Mouse (Mus musculus): ENCODE measurements around the gene Ccdc137. TPM values are rescaled to one million over a fixed set of nuclear protein-coding genes. Genes with fewer than 3 reads are reported as not detected.

Ccdc137 gene
- total and polyA plus RNA-seq, 3 experiments: 32.4 to 44.7 (median 42.8) TPM

DNA sequence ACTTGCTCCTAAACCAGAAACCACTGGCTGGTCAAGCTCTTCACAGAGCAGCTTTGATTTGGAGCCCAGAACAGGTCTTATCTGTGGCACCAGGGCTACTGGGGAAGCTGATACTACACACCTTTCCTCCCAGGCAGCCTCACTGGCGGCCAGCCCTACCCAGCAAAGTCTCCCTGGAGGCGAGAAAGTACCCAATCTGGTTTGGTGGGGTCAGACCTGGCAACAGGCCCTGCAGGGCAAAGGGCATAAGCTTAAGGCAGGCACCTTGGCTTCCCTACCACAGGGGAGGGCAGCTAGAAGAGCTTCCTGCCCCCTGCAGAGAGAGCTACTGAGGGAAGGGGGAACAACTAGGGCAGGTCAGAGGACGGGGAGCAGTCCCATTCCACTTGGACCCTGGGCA lies 42.4 kb downstream of the Ccdc137 start:
- DNase-seq (ENCODE audit: low spot score) (no peak), ATAC-seq (ENCODE audit: extremely low read depth, insufficient number of reproducible peaks, low FRiP score, poor library complexity, severe bottlenecking) (no peak)
- H3K27me3 ChIP-seq (ENCODE audit: insufficient read depth, low read length): peaks cover 21% of the 10 kb centered on the region
- TF ChIP-seq CTCF (IDR thresholded peaks at IDR 0.05; ENCODE audit: low read depth, low read length) (no peak), GATA2 (IDR thresholded peaks at IDR 0.05; ENCODE audit: borderline replicate concordance, low read depth, low read length) (no peak), TAL1 (conservative IDR thresholded peaks at IDR 0.05; ENCODE audit: low read depth, low read length) (no peak), POLR2AphosphoS5 (IDR thresholded peaks at IDR 0.05; ENCODE audit: insufficient replicate concordance, low read depth, low read length) (no peak), GATA1 (IDR thresholded peaks at IDR 0.05; ENCODE audit: borderline replicate concordance, low read length) (no peak)
- peaks cover 46% of the 10 kb centered on the region for H3K36me3 ChIP-seq (replicated peaks)
- no peak overlapping the region for H3K4me3 ChIP-seq (ENCODE audit: low read depth, low read length)
- H3K9me3 ChIP-seq (replicated peaks): no peaks in the 10 kb centered on the region
- peaks cover 14% of the 10 kb centered on the region for H3K4me1 ChIP-seq (ENCODE audit: insufficient read depth, low read depth, low read length)

DNA sequence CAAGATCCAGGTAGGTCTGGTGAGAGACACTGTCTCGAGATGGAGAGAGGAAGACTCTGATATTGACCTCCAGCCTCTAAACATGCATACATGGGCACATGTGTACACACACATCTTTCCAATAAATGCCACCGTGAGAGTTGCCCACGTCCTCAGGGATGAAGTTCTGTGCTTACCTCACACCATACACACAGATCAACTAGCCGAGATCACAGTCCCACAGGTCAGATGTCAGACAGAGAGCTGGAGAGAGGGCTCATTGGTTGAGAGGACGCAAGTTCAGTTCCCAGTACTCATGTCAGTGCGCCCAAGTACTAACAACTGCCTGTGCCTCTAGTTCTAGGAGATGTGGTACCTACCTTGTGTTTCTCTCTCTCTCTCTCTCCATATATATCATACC lies 43.1 kb downstream of the Ccdc137 start:
- no peak for DNase-seq (ENCODE audit: low spot score)
- ATAC-seq (ENCODE audit: extremely low read depth, insufficient number of reproducible peaks, low FRiP score, poor library complexity, severe bottlenecking): no peak
- Histone ChIP-seq H3K4me1 (ENCODE audit: insufficient read depth, low read depth, low read length) (peaks cover 14% of the 10 kb centered on the region), H3K27me3 (ENCODE audit: insufficient read depth, low read length) (peaks cover 22% of the 10 kb centered on the region), H3K36me3 (replicated peaks) (peaks cover 40% of the 10 kb centered on the region), H3K4me3 (ENCODE audit: low read depth, low read length) (no peak overlapping the region), H3K9me3 (replicated peaks) (no peaks in the 10 kb centered on the region)
- TF ChIP-seq POLR2AphosphoS5 (IDR thresholded peaks at IDR 0.05; ENCODE audit: insufficient replicate concordance, low read depth, low read length): 0 out of 2 replicates have a peak, but pooled peaks have one; percentile 55
- TF ChIP-seq TAL1 (conservative IDR thresholded peaks at IDR 0.05; ENCODE audit: low read depth, low read length): no peak

DNA sequence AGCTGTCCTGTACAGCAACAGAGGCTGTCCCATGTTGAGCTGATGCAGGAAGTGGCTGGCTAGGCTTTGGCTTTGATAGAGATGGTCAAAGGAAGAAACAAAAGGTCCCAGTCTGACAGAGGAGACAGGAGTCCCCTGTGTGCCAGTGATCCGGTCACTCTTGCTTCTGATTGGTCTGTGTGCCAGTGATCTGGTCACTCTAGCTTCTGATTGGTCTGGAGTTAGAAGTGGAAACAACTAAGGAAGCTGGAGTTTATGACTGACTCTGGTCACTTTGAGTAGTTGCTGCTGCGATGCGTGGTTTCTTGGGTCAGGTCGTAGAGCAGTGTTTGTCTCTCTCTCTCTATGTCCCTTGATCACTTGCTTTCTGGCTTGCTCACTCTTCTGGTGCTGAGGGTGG lies 43.8 kb downstream of the Ccdc137 start:
- H3K27me3 ChIP-seq (ENCODE audit: insufficient read depth, low read length): peaks cover 24% of the 10 kb centered on the region
- ATAC-seq (ENCODE audit: extremely low read depth, insufficient number of reproducible peaks, low FRiP score, poor library complexity, severe bottlenecking): no peak
- no peaks in the 10 kb centered on the region for H3K9me3 ChIP-seq (replicated peaks)
- no peak overlapping the region for H3K4me3 ChIP-seq (ENCODE audit: low read depth, low read length)
- peaks cover 33% of the 10 kb centered on the region for H3K36me3 ChIP-seq (replicated peaks)
- no peak for TF ChIP-seq GATA1 (IDR thresholded peaks at IDR 0.05; ENCODE audit: borderline replicate concordance, low read length)
- TF ChIP-seq TAL1 (conservative IDR thresholded peaks at IDR 0.05; ENCODE audit: low read depth, low read length): no peak
- TF ChIP-seq CTCF (IDR thresholded peaks at IDR 0.05; ENCODE audit: low read depth, low read length): no peak
- TF ChIP-seq GATA2 (IDR thresholded peaks at IDR 0.05; ENCODE audit: borderline replicate concordance, low read depth, low read length): no peak
- peaks cover 15% of the 10 kb centered on the region for H3K4me1 ChIP-seq (ENCODE audit: insufficient read depth, low read depth, low read length)
- no peak for DNase-seq (ENCODE audit: low spot score)

DNA sequence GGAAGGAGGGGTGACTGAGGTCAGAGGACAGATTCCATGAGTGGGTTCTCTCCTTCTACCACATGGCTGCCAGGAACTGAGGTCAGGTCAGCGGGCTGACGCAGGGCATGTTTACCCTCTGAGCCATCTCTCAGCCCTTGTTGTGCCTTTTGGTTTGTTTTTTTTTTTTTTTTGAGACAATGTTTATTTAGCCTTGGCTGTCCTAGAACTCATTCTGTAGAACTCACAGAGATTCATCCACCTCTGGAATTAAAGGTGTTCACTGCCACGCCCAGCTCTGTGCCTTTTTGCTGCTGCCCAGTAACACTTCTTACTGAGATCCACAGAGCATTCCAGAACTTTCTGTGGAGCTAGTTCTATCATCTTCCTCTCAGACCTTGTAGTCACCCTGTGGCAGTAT lies 47.7 kb downstream of the Ccdc137 start:
- Histone ChIP-seq H3K9me3 (replicated peaks) (no peaks in the 10 kb centered on the region), H3K4me1 (ENCODE audit: insufficient read depth, low read depth, low read length) (peaks cover 37% of the 10 kb centered on the region)
- TF ChIP-seq POLR2AphosphoS5 (IDR thresholded peaks at IDR 0.05; ENCODE audit: insufficient replicate concordance, low read depth, low read length): no peak
- no peak for TF ChIP-seq GATA2 (IDR thresholded peaks at IDR 0.05; ENCODE audit: borderline replicate concordance, low read depth, low read length)
- TF ChIP-seq CTCF (IDR thresholded peaks at IDR 0.05; ENCODE audit: low read depth, low read length): no peak
- no peak for TF ChIP-seq TAL1 (conservative IDR thresholded peaks at IDR 0.05; ENCODE audit: low read depth, low read length)
- no peak for TF ChIP-seq GATA1 (IDR thresholded peaks at IDR 0.05; ENCODE audit: borderline replicate concordance, low read length)

DNA sequence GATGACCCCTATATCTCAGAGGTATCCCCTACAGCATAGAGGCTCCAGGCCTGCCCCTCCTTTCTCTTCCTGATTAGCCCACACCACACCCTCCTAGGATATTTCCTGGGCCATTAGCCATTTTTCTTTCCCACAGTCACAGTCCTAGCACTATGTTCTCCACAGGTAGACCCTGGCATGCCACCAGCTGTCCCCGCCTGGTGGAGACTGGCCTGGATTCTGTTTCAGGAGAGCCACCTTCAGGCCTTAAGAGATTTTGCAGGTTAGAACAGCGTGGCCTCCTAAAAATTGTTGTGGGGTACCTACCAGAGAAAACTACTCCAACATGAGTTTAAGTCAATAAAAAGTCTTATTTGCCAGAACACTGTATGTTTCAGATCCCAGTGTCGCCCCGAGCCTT lies 49.0 kb downstream of the Ccdc137 start:
- TF ChIP-seq TAL1 (conservative IDR thresholded peaks at IDR 0.05; ENCODE audit: low read depth, low read length) (no peak), GATA2 (IDR thresholded peaks at IDR 0.05; ENCODE audit: borderline replicate concordance, low read depth, low read length) (no peak), GATA1 (IDR thresholded peaks at IDR 0.05; ENCODE audit: borderline replicate concordance, low read length) (no peak), CTCF (IDR thresholded peaks at IDR 0.05; ENCODE audit: low read depth, low read length) (no peak; the same call in 1 of the 2 replicates), POLR2AphosphoS5 (IDR thresholded peaks at IDR 0.05; ENCODE audit: insufficient replicate concordance, low read depth, low read length) (no peak)
- peak; percentile 27 for DNase-seq (ENCODE audit: low spot score)

More for the DNA sequence above, 47.7 kb downstream of the Ccdc137 start:
- Histone ChIP-seq H3K4me3 (ENCODE audit: low read depth, low read length) (no peak overlapping the region), H3K36me3 (replicated peaks) (no peaks in the 10 kb centered on the region), H3K27me3 (ENCODE audit: insufficient read depth, low read length) (peaks cover 24% of the 10 kb centered on the region)
- DNase-seq (ENCODE audit: low spot score): no peak
- ATAC-seq (ENCODE audit: extremely low read depth, insufficient number of reproducible peaks, low FRiP score, poor library complexity, severe bottlenecking): no peak

DNA sequence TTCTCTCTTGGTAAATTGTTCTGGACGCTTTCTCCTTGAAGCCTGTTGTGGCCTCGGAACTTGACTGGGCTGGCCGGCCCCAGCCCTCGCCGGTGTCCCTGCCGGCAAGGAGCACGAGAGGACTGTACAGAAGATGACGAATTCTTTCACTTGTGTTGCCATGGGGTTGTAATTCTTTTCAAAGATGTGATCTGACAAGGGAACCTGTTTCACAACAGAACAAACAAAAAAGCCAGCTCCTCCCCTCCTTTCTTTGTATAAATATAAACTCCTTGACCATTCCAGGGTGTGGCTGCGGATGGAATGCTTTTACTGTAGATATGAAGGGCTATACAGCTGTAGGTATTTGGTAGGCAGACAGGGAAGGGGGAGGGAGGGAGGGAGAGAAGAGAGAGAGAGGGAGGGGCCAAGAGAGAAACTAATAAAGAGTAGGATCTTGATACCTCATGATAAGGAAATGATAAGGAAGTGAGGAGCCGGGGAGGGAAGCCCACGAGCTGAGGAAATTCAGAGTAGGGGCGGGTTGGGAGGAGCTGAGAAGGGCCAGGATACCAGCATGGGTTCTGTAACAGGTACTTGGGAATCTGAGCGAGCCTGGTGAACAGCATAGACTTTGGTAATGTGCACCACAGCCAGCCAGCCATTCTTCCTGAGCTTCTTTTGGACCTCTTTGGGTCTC lies 49.8 kb downstream of the Ccdc137 start:
- Histone ChIP-seq H3K27me3 (ENCODE audit: insufficient read depth, low read length) (peaks cover 14% of the 10 kb centered on the region), H3K36me3 (replicated peaks) (no peaks in the 10 kb centered on the region), H3K4me3 (ENCODE audit: low read depth, low read length) (no peak overlapping the region), H3K4me1 (ENCODE audit: insufficient read depth, low read depth, low read length) (peaks cover 51% of the 10 kb centered on the region), H3K9me3 (replicated peaks) (no peaks in the 10 kb centered on the region)
- DNase-seq (ENCODE audit: low spot score): no peak
- ATAC-seq (ENCODE audit: extremely low read depth, insufficient number of reproducible peaks, low FRiP score, poor library complexity, severe bottlenecking): no peak
- TF ChIP-seq TAL1 (conservative IDR thresholded peaks at IDR 0.05; ENCODE audit: low read depth, low read length) (no peak), GATA1 (IDR thresholded peaks at IDR 0.05; ENCODE audit: borderline replicate concordance, low read length) (no peak), CTCF (IDR thresholded peaks at IDR 0.05; ENCODE audit: low read depth, low read length) (no peak), GATA2 (IDR thresholded peaks at IDR 0.05; ENCODE audit: borderline replicate concordance, low read depth, low read length) (no peak), POLR2AphosphoS5 (IDR thresholded peaks at IDR 0.05; ENCODE audit: insufficient replicate concordance, low read depth, low read length) (no peak)

More for the DNA sequence above, 49.0 kb downstream of the Ccdc137 start:
- no peaks in the 10 kb centered on the region for H3K9me3 ChIP-seq (replicated peaks)
- H3K4me1 ChIP-seq (ENCODE audit: insufficient read depth, low read depth, low read length): peaks cover 48% of the 10 kb centered on the region
- H3K27me3 ChIP-seq (ENCODE audit: insufficient read depth, low read length): peaks cover 19% of the 10 kb centered on the region
- no peaks in the 10 kb centered on the region for H3K36me3 ChIP-seq (replicated peaks)
- ATAC-seq (ENCODE audit: extremely low read depth, insufficient number of reproducible peaks, low FRiP score, poor library complexity, severe bottlenecking): no peak
- H3K4me3 ChIP-seq (ENCODE audit: low read depth, low read length): no peak overlapping the region
